26 mouse cellular contexts compared by ENCODE assay signal in genomic region chr2:122715148-122715692, GRCm38 (mm10).
"Had no signal": no experiment of that assay in that cellular context is flagged by ENCODE, and none has a peak within 500 bp of the region (broad histone marks: within the 10 kb centered on the region; RNA-seq: fewer than 3 reads in every experiment).

No protein-coding gene starts in this region.

- ATAC-seq: hindbrain, embryonic 16.5 days; inflammation-experienced regulatory T-cells, adult 6 months had no signal

- H3K9ac ChIP-seq: heart, embryonic 12.5 days; hindbrain, embryonic 12.5 days; hindbrain, embryonic 14.5 days; kidney, embryonic 15.5 days; limb, embryonic 13.5 days; limb, embryonic 15.5 days; liver, embryonic 13.5 days; liver, embryonic 15.5 days had no signal

- H3K4me3 ChIP-seq: gastrocnemius, adult 2 months; heart, adult 2 months; heart, embryonic 10.5 days; heart, embryonic 12.5 days; hindbrain, embryonic 10.5 days; hindbrain, embryonic 12.5 days; kidney, embryonic 15.5 days; limb, embryonic 13.5 days; limb, embryonic 15.5 days; liver, embryonic 13.5 days; liver, embryonic 15.5 days had no signal

- H3K4me1 ChIP-seq: heart, embryonic 10.5 days; heart, embryonic 12.5 days; hindbrain, embryonic 10.5 days; hindbrain, embryonic 12.5 days; kidney, embryonic 15.5 days; limb, embryonic 13.5 days; limb, embryonic 15.5 days; liver, embryonic 13.5 days; liver, embryonic 15.5 days had no signal

- H3K9me3 ChIP-seq: heart, embryonic 10.5 days; heart, embryonic 12.5 days; hindbrain, embryonic 10.5 days; hindbrain, embryonic 12.5 days; kidney, embryonic 15.5 days; limb, embryonic 13.5 days; limb, embryonic 15.5 days; liver, embryonic 13.5 days; liver, embryonic 15.5 days had no signal

- H3K36me3 ChIP-seq: heart, embryonic 10.5 days; heart, embryonic 12.5 days; hindbrain, embryonic 10.5 days; hindbrain, embryonic 12.5 days; kidney, embryonic 15.5 days; limb, embryonic 13.5 days; limb, embryonic 15.5 days; liver, embryonic 13.5 days; liver, embryonic 15.5 days had no signal

- DNase-seq: gastrocnemius, adult 2 months; gastrocnemius, postnatal 10 days; gastrocnemius, postnatal 25 days; heart, adult 2 months; heart, postnatal 10 days; heart, postnatal 4 days; kidney, adult 11 months; kidney, adult 2 months; kidney, adult 9 months; kidney, postnatal 36 days; layer of hippocampus, adult 9-11 months; layer of hippocampus, postnatal 36 days; left cerebral cortex, postnatal 4 days; liver, embryonic 13.5 days had no signal

- H3K4me2 ChIP-seq: heart, embryonic 12.5 days; hindbrain, embryonic 12.5 days; hindbrain, embryonic 14.5 days; kidney, embryonic 15.5 days; limb, embryonic 13.5 days; limb, embryonic 15.5 days; liver, embryonic 13.5 days; liver, embryonic 15.5 days had no signal

- H3K27me3 ChIP-seq: heart, embryonic 12.5 days; hindbrain, embryonic 12.5 days; limb, embryonic 13.5 days; limb, embryonic 15.5 days; liver, embryonic 13.5 days; liver, embryonic 15.5 days had no signal

- H3K27ac ChIP-seq: gastrocnemius, adult 2 months; heart, adult 2 months; heart, embryonic 10.5 days; hindbrain, embryonic 10.5 days; hindbrain, embryonic 12.5 days; hindbrain, embryonic 14.5 days; kidney, embryonic 15.5 days; kidney, postnatal 0 days; limb, embryonic 13.5 days; limb, embryonic 15.5 days; liver, embryonic 13.5 days; liver, embryonic 15.5 days had no signal
